Mouse (Mus musculus) ES-E14 (cell line): ENCODE data around the gene Nolc1. TPM values are rescaled to one million over a fixed set of nuclear protein-coding genes. Genes with fewer than 3 reads are reported as not detected.

Experiments used
- DNase-seq: peaks from one replicate; pipeline ENCODE4 v3.0.0-alpha.2; 2013; ENCODE audit warnings: low read depth, low spot score
- H3K27ac ChIP-seq: 2 replicates; pipeline ENCODE4 v1.5.1; 2012; ENCODE audit warnings: low read depth, mild to moderate bottlenecking, low read length, moderate library complexity, mixed read lengths; ENCODE audit not compliant: poor library complexity, insufficient read depth, severe bottlenecking
- H3K36me3 ChIP-seq: 2 replicates; pipeline ENCODE4 v1.6.1; 2012; ENCODE audit warnings: mild to moderate bottlenecking, low read length, moderate library complexity, mixed read lengths; ENCODE audit not compliant: control insufficient read depth, poor library complexity, insufficient read depth, severe bottlenecking
- H3K4me1 ChIP-seq, 2 experiments: fragments of 150-350 bp in 1 of 2; sonication (generic) in 1 of 2; 2 replicates each; pipeline ENCODE4 v1.6.1; 2012; ENCODE audit warnings: low read length in 2 of 2, mild to moderate bottlenecking in 1 of 2, mixed read lengths in 1 of 2; ENCODE audit not compliant: control insufficient read depth in 2 of 2, insufficient read depth in 2 of 2, poor library complexity in 1 of 2
- H3K4me3 ChIP-seq, 2 experiments: fragments of 150-350 bp in 1 of 2; sonication (generic) in 1 of 2; 2 replicates each; pipeline ENCODE4 v1.5.1; 2012; ENCODE audit warnings: low read length in 2 of 2, low read depth in 1 of 2, mild to moderate bottlenecking in 1 of 2, mixed read lengths in 1 of 2; ENCODE audit not compliant: insufficient read depth in 1 of 2, poor library complexity in 1 of 2, severe bottlenecking in 1 of 2
- H3K9ac ChIP-seq: 2 replicates; pipeline ENCODE4 v1.6.1; 2012; ENCODE audit warnings: low read depth, mild to moderate bottlenecking, low read length, mixed read lengths; ENCODE audit not compliant: poor library complexity, insufficient read depth, severe bottlenecking
- H3K9me3 ChIP-seq: fragments of 150-350 bp; sonication (generic); 2 replicates; pipeline ENCODE4 v1.6.1; 2012; ENCODE audit warnings: low read depth, mild to moderate bottlenecking, low read length; ENCODE audit not compliant: control insufficient read depth, insufficient read depth
- CHD2 ChIP-seq: IDR thresholded peaks from 2 replicates; pipeline ENCODE4 v1.6.1; 2014; ENCODE audit warnings: mild to moderate bottlenecking, low read depth, low read length, inconsistent platforms
- HCFC1 ChIP-seq: IDR thresholded peaks from 2 replicates; pipeline ENCODE4 v1.6.1; 2012; ENCODE audit warnings: low read length, inconsistent platforms, borderline replicate concordance; ENCODE audit not compliant: insufficient read depth
- MAFK ChIP-seq: IDR thresholded peaks from 2 replicates; pipeline ENCODE4 v1.6.1; 2014; ENCODE audit warnings: mild to moderate bottlenecking, low read depth, low read length, inconsistent platforms; ENCODE audit not compliant: insufficient read depth
- ZC3H11A ChIP-seq: IDR thresholded peaks from 2 replicates; pipeline ENCODE4 v1.6.1; 2012; ENCODE audit warnings: low read depth, mild to moderate bottlenecking, inconsistent platforms, low read length, borderline replicate concordance
- ZNF384 ChIP-seq: IDR thresholded peaks from 2 replicates; pipeline ENCODE4 v1.6.1; 2012; ENCODE audit warnings: low read depth, low read length, inconsistent platforms
- in situ Hi-C, 2 experiments: fragments of 600-800 bp; cut with MboI; formaldehyde crosslinking; loops; one replicate each; pipeline ENCODE4 v1.15.1; 2025; ENCODE audit warnings: low sequenced_read_pairs in 2 of 2, inconsistent platforms in 1 of 2; ENCODE audit not compliant: unreplicated experiment in 2 of 2
- total RNA-seq: library from RNA; depleted of rRNA; stranded (reverse); fragments of 300-350 nt; gene quantifications from 2 replicates; pipeline ENCODE4 v1.2.3, GENCODE M21; 2012

Gene Nolc1
- total RNA-seq, 1 experiment = 140 TPM

DNA sequence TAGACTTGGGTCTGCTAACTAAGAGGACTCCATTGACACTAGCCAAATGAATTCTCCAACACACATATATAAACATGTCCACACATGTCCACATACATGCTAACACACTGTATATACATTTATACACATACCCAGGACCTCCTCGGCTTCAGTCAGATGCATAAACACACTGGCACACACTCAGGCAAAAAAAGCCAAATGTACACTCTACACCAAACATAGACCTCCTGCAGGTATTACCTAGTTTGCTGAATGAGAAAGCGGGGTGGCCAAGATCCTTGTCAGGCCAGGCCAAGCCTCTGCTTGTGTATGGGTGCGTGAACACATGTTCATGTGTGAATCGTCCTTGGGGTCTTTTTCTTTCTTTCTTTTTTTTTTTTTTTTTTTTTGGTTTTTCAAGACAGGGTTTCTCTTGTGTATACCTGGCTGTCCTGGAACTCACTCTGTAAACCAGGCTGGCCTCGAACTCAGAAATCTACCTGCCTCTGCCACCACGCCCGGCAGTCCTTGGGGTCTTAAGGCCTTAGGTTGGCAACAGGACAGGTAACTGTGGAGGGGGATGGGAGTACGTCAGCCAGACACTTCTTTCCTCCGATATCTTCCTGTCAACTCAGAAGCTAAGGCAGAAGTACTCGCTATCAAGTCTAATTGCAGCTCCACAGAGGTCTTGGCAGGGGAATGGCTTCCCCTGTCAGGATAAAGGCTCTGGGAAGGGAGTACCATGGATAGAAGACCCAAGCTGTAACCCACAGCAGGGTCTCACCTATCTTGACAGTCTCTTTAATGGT lies 45.3 kb upstream of the Nolc1 start:
- Histone ChIP-seq H3K4me1 (peaks cover 3 to 23% of the 10 kb centered on the region in 2 experiments; a peak in 2 of 4 replicates), H3K4me3 (no peak overlapping the region), H3K9me3 (no peaks in the 10 kb centered on the region), H3K36me3 (peaks cover 51% of the 10 kb centered on the region), H3K9ac (0 out of 2 replicates have a peak overlapping the region, but pooled peaks have one; percentile 15), H3K27ac (no peak overlapping the region)
- in situ Hi-C loops = no loop called here
- no peak for DNase-seq
- no peak for TF ChIP-seq ZNF384
- TF ChIP-seq ZC3H11A = no peak
- no peak for TF ChIP-seq HCFC1
- TF ChIP-seq MAFK = no peak
- no peak for TF ChIP-seq CHD2

DNA sequence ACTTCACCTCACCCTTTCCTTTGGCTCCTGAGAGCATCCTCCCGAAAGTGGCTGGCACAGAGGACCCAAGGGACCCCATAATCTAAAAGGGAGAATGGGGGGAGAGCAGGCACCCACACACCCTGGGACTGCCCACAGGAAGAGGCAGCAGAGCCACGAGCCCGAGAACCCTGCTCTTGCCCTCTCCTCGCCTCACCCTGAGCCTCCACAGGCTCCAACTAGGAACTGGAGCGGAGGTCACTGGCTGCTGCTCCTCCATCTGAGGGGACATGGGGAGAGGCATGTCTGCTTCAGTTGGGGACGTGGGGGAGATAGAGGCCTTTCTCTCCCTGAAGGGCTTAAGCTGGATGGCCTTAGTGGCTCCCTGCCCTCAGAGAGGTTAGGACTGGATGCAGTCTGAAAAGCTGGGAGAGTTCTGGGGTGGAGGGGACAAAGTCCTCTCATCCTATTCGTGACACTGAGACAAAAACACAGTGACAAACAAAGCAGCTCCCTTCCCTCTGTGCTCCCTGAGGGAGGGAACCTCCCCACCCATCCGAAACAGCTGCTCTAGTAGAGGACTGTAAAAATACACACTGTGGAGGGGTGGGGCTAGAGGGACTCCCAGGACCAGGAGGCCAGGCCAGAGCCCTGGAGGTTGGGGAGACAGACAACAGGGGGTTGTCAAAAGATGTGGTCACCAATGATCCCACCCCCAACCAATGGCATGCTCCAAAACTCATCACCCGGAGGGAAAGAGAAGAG lies 43.8 kb upstream of the Nolc1 start:
- Histone ChIP-seq H3K27ac (0 out of 2 replicates have a peak overlapping the region, but pooled peaks have one; percentile 11), H3K36me3 (peaks cover 57% of the 10 kb centered on the region), H3K9me3 (no peaks in the 10 kb centered on the region)

DNA sequence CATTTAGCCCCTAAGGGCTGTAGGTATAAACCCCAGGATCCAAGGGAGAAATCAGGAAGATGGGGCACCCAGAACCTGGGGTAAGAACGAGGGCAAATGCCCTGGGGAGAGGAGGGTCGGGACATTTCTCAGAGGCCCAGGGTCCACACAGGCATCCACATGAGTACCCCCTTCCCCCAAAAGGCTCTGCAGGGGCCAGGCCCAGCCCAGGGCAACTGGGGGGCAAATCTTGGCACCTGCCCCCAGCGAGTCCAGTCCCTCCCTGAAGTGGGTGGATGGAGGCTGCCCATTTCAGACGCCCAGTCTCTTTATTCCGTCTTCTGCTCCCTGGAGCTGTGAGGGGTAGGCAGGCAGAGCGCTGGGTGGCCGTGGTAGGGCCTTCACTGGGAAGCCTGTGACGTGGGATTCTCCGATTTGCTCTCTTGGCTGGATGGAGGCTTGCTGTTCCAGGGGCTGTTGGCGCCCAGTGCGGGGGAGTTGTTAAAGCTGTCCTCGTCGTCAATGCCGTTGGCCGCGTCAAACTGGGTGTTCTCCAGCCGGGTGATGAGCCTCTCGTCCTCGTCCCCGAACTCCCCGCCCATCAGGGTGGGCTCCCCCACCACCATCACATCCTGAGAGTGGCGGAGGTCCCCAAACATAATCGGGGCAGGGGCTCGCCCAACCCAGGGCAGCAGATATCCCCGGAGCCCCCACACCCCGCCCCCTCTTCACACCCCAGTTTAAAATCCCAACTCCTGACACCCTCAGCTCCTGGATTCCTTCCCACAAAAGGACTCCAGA lies 42.7 kb upstream of the Nolc1 start:
- no peak for DNase-seq
- no peaks in the 10 kb centered on the region for H3K9me3 ChIP-seq
- H3K36me3 ChIP-seq = peaks cover 58% of the 10 kb centered on the region
- in situ Hi-C loops = no loop called here
- H3K9ac ChIP-seq = no peak overlapping the region
- peaks cover 0 to 15% of the 10 kb centered on the region in 2 experiments; a peak in 3 of 4 replicates for H3K4me1 ChIP-seq
- no peak overlapping the region for H3K27ac ChIP-seq
- no peak for TF ChIP-seq MAFK
- TF ChIP-seq CHD2 = no peak
- no peak for TF ChIP-seq HCFC1
- TF ChIP-seq ZNF384 = no peak
- no peak for TF ChIP-seq ZC3H11A
- H3K4me3 ChIP-seq = no peak overlapping the region

More for the DNA sequence above, 43.8 kb upstream of the Nolc1 start:
- no peak for DNase-seq
- in situ Hi-C loops = no loop called here
- Histone ChIP-seq H3K9ac (no peak overlapping the region), H3K4me1 (peaks cover under 1 to 17% of the 10 kb centered on the region in 2 experiments; a peak in 2 of 4 replicates), H3K4me3 (no peak overlapping the region)
- TF ChIP-seq CHD2 = no peak
- TF ChIP-seq ZNF384 = no peak
- no peak for TF ChIP-seq ZC3H11A
- no peak for TF ChIP-seq HCFC1
- no peak for TF ChIP-seq MAFK

DNA sequence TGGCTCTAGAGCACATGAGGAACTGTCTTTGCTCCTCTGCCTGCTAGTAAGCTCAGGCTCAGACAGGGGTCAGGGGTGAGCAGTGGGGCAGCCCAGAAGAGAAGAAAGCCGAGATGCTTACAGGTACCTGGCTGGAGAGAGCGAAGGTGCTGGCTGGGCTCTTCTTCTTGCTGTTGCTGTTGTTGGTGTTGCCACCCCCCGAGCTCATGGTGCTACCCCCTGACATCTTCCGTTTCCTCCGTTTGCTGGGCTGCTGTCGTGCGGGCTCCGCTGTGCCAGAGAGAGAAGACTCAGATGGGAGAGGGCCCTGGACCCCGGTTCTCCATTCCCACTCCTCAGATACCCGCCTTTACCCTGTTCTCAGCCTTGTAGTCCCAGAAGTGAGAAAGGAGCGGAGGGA lies 41.8 kb upstream of the Nolc1 start:
- H3K36me3 ChIP-seq = peaks cover 59% of the 10 kb centered on the region
- H3K27ac ChIP-seq = no peak overlapping the region
- in situ Hi-C loops = no loop called here
- H3K9me3 ChIP-seq = no peaks in the 10 kb centered on the region
- no peak for TF ChIP-seq MAFK
- TF ChIP-seq HCFC1 = no peak
- no peak for TF ChIP-seq CHD2
- no peak for TF ChIP-seq ZC3H11A
- no peak for TF ChIP-seq ZNF384
- H3K4me1 ChIP-seq = peaks cover 3 to 18% of the 10 kb centered on the region in 2 experiments; a peak in 3 of 4 replicates
- DNase-seq = no peak
- no peak overlapping the region for H3K4me3 ChIP-seq
- H3K9ac ChIP-seq = no peak overlapping the region
